Mouse (Mus musculus) kidney, embryonic 15.5 days (tissue): ENCODE measurements around the gene Fth1. TPM values are rescaled to one million over a fixed set of nuclear protein-coding genes. Genes with fewer than 3 reads are reported as not detected.

Experiments
- ATAC-seq: fragments of 200-750 bp; cut with Nextera tagmentation; replicated peaks from 2 replicates; pipeline ENCODE4 v1.8.0; 2017; ENCODE audit warnings: moderate TSS enrichment; ENCODE audit not compliant: low FRiP score
- H3K27ac ChIP-seq: fragments of 300-500 bp; sonication (generic); 2 replicates; pipeline ENCODE4 v1.5.1; 2015; ENCODE audit warnings: mild to moderate bottlenecking, inconsistent platforms
- H3K27me3 ChIP-seq: fragments of 300-500 bp; sonication (generic); 2 replicates; pipeline ENCODE4 v1.6.1; 2015; ENCODE audit warnings: inconsistent platforms
- H3K36me3 ChIP-seq: fragments of 300-500 bp; sonication (generic); 2 replicates; pipeline ENCODE4 v1.6.1; 2015; ENCODE audit warnings: inconsistent platforms
- H3K4me1 ChIP-seq: fragments of 300-500 bp; sonication (generic); 2 replicates; pipeline ENCODE4 v1.6.1; 2015; ENCODE audit warnings: inconsistent platforms
- H3K4me2 ChIP-seq: fragments of 300-500 bp; sonication (generic); 2 replicates; pipeline ENCODE4 v1.6.1; 2015; ENCODE audit warnings: moderate library complexity, mild to moderate bottlenecking, inconsistent platforms
- H3K4me3 ChIP-seq: fragments of 300-500 bp; sonication (generic); replicated peaks from 2 replicates; pipeline ENCODE4 v1.5.1; 2015; ENCODE audit warnings: mild to moderate bottlenecking, inconsistent platforms
- H3K9ac ChIP-seq: fragments of 300-500 bp; sonication (generic); 2 replicates; pipeline ENCODE4 v1.6.1; 2015; ENCODE audit warnings: mild to moderate bottlenecking, inconsistent platforms
- H3K9me3 ChIP-seq: fragments of 300-500 bp; sonication (generic); replicated peaks from 2 replicates; pipeline ENCODE4 v1.6.1; 2016; ENCODE audit warnings: inconsistent platforms
- WGBS: fragments of 180-500 bp; shearing (Covaris S2); methylation state at CpG from one replicate; pipeline ENCODE4 v1.1.7; 2015; ENCODE audit warnings: mixed read lengths; 5-methylcytosine and 5-hydroxymethylcytosine counted together
- polyA plus RNA-seq: library from polyadenylated mRNA; unstranded; fragments of >200 nt; fragmentation: Nextera tagmentation; extraction: Ambion mirVana; gene quantifications from 2 replicates; pipeline ENCODE4 v1.2.1, GENCODE M21; 2015

Gene Fth1
- polyA plus RNA-seq, 1 experiment from 2014 or later = 1,598 TPM

- no peaks in the 10 kb centered on the region for H3K27me3 ChIP-seq
- no peaks in the 10 kb centered on the region for H3K9me3 ChIP-seq
- peak overlapping the region; percentile 68 for H3K4me3 ChIP-seq
- H3K4me1 ChIP-seq = peaks cover 70% of the 10 kb centered on the region
- peak; percentile 95 for ATAC-seq
- WGBS = 7% methylated on average over 44 of the region's 44 CpGs
- H3K4me2 ChIP-seq = peak overlapping the region; percentile 96
- no peaks in the 10 kb centered on the region for H3K36me3 ChIP-seq
- H3K27ac ChIP-seq = peak overlapping the region; percentile 79
- H3K9ac ChIP-seq = peak overlapping the region; percentile 78
Measured at GRCm38 (mm10) chr19:10017637-10018526, 37.5 kb downstream of the Fth1 start.

- Histone ChIP-seq H3K27ac (peak overlapping the region; percentile 79), H3K9me3 (no peaks in the 10 kb centered on the region), H3K4me2 (peak overlapping the region; percentile 96), H3K9ac (peak overlapping the region; percentile 78), H3K4me1 (peaks cover 70% of the 10 kb centered on the region), H3K27me3 (no peaks in the 10 kb centered on the region), H3K4me3 (peak overlapping the region; percentile 68), H3K36me3 (no peaks in the 10 kb centered on the region)
- no peak for ATAC-seq
- 3% methylated on average over 3 of the region's 3 CpGs for WGBS
Measured at GRCm38 (mm10) chr19:10018527-10018818, 38.1 kb downstream of the Fth1 start.

- H3K36me3 ChIP-seq = no peaks in the 10 kb centered on the region
Measured at GRCm38 (mm10) chr19:10019214-10019760, 38.9 kb downstream of the Fth1 start.

GRCm38 (mm10) chr19:10021981-10022380 is 41.6 kb downstream of the Fth1 start:
- peak overlapping the region; percentile 6; the same call in 1 of the 2 replicates for H3K4me2 ChIP-seq
- no peak overlapping the region for H3K4me3 ChIP-seq
- H3K9ac ChIP-seq = no peak overlapping the region
- ATAC-seq = no peak
- H3K36me3 ChIP-seq = peaks cover 2% of the 10 kb centered on the region; the same call in 1 of the 2 replicates
- no peaks in the 10 kb centered on the region for H3K27me3 ChIP-seq
- no peaks in the 10 kb centered on the region for H3K9me3 ChIP-seq
- H3K4me1 ChIP-seq = peaks cover 75% of the 10 kb centered on the region
- H3K27ac ChIP-seq = peak overlapping the region; percentile 84; the same call in 1 of the 2 replicates
- WGBS = 79% methylated on average over 2 of the region's 2 CpGs

More at GRCm38 (mm10) chr19:10019214-10019760, 38.9 kb downstream of the Fth1 start:
- peak overlapping the region; percentile 96 for H3K4me2 ChIP-seq
- ATAC-seq = no peak
- H3K4me1 ChIP-seq = peaks cover 68% of the 10 kb centered on the region
- H3K27ac ChIP-seq = no peak overlapping the region
- peak overlapping the region; percentile 68 for H3K4me3 ChIP-seq
- no peaks in the 10 kb centered on the region for H3K9me3 ChIP-seq
- 56% methylated on average over 4 of the region's 4 CpGs for WGBS
- no peaks in the 10 kb centered on the region for H3K27me3 ChIP-seq
- peak overlapping the region; percentile 78; the same call in 1 of the 2 replicates for H3K9ac ChIP-seq

DNA sequence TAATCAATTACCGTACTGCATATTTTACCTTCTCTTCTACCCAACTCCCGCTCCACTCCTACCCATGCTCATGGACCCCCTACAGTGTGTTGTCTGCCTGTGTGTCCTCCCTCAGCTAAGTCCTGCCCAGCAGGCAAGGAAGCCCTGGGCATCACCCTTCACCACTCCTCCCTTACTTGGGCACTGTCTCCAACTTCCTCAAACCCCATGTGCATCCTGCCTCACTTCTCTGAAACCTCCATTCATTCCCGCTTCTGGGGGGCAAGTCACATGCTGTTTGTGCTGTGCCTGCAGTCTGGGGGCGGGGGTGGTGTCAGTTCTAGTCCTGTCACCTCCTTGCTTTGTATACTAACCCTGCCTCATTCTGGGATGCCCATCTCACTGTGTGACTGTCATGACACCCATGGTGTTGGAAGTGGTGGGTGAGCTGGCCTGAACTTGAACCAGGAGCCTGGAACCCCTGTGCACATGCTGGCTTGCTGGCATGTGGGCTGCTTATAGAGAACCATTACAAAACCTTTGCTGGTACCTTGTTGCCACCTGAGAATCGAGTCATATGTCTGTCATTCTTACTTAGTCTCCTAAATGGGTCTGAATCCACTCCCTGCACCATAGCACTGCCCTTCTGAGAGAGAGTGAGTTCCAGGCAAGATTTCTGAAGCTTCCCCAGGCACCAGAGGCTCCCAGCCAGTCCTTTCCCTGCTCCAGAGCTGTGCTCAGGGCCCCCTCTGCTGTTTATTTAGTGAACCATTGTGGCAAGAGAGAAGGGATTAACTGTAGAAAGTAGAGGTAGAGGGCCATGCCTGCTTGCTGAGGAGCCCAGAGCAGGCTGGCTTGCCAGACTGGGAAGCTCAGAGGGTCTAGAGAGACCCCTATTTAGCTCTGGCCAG is 42.3 kb downstream of the Fth1 start:
- 73% methylated on average over 5 of the region's 5 CpGs for WGBS
- peak overlapping the region; percentile 84 for H3K27ac ChIP-seq
- H3K4me1 ChIP-seq = peaks cover 72% of the 10 kb centered on the region
- H3K4me3 ChIP-seq = no peak overlapping the region
- H3K9ac ChIP-seq = 0 out of 2 replicates have a peak overlapping the region, but pooled peaks have one; percentile 10
- peaks cover 9% of the 10 kb centered on the region for H3K36me3 ChIP-seq
- H3K9me3 ChIP-seq = no peaks in the 10 kb centered on the region
- no peaks in the 10 kb centered on the region for H3K27me3 ChIP-seq
- H3K4me2 ChIP-seq = peak overlapping the region; percentile 6; the same call in 1 of the 2 replicates
- peak; percentile 9; the same call in 1 of the 2 replicates for ATAC-seq

DNA sequence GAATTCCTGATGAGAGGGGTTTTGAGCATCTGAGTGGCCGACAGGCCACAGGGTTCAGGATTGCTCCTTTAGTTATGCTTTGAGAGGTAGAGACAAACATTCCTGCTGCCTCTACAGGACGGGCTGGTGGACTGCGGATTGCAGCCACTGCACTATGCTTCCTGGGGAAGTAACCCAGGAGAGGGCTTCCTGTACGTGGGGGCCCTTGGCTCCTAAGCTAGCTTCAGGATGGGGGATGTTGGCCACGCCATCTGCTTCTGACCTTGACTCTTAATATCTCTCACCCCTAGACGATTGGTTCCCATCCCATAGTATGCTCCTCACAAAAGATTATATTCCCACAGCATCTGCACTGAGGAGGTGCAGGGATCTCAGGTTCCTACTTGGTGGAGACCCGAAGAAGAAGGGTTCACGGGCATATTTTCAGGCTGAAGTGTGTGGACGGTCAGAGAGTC is 42.9 kb downstream of the Fth1 start:
- Histone ChIP-seq H3K9ac (0 out of 2 replicates have a peak overlapping the region, but pooled peaks have one; percentile 10), H3K9me3 (no peaks in the 10 kb centered on the region), H3K4me3 (no peak overlapping the region), H3K36me3 (peaks cover 15% of the 10 kb centered on the region), H3K4me1 (peaks cover 65% of the 10 kb centered on the region), H3K27me3 (no peaks in the 10 kb centered on the region), H3K4me2 (no peak overlapping the region), H3K27ac (peak overlapping the region; percentile 84)
- peak; percentile 12; the same call in 1 of the 2 replicates for ATAC-seq
- WGBS = 58% methylated on average over 9 of the region's 9 CpGs

DNA sequence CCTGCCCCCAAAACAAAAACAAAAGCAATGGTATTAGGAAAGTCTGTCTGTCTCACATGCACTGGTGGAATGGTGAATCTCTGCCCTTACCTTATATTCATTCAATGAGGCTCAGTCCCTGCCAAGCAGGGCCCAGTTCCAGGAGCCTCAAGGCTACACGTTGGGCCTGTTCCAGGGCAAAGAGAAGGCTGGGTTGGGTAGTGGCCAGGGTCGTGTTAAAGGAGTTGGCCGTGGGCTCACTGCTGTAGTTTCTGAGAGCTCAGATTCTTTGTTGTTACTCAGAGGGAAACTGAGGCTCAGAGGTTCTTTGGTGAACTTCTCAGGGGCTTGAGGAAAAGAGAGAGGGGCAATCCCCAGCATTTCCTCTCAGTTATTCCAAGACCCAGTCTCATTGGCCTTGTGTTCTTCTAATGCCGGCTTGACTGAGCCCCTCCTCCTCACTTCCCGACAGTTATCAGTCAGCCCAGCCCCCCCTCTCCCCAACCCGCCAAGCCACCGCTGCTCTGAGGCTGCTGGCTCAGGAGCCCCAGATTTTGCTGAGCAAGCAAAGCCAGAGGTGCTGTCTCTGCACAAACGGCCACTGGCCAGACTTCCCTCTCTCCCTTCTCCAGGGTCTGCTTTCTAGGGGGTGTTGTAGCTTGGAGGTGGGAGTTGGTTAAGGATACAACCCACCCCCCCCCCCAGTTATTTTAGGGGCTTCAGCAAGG is 44.9 kb downstream of the Fth1 start:
- peaks cover 47% of the 10 kb centered on the region for H3K4me1 ChIP-seq
- no peaks in the 10 kb centered on the region for H3K9me3 ChIP-seq
- peak overlapping the region; percentile 82 for H3K27ac ChIP-seq
- H3K9ac ChIP-seq = no peak overlapping the region
- H3K4me2 ChIP-seq = peak overlapping the region; percentile 6; the same call in 1 of the 2 replicates
- H3K4me3 ChIP-seq = no peak overlapping the region
- peaks cover 31% of the 10 kb centered on the region for H3K36me3 ChIP-seq
- peak; percentile 50 for ATAC-seq
- WGBS = 17% methylated on average over 8 of the region's 8 CpGs
- H3K27me3 ChIP-seq = no peaks in the 10 kb centered on the region

- H3K4me3 ChIP-seq = no peak overlapping the region
- no peak overlapping the region for H3K27ac ChIP-seq
- no peaks in the 10 kb centered on the region for H3K27me3 ChIP-seq
- peaks cover 35% of the 10 kb centered on the region for H3K36me3 ChIP-seq
- H3K4me1 ChIP-seq = peaks cover 15% of the 10 kb centered on the region
- H3K9ac ChIP-seq = no peak overlapping the region
- 79% methylated on average over 2 of the region's 2 CpGs for WGBS
- no peak for ATAC-seq
- no peak overlapping the region for H3K4me2 ChIP-seq
- H3K9me3 ChIP-seq = no peaks in the 10 kb centered on the region
Measured at GRCm38 (mm10) chr19:10029746-10030145, 49.3 kb downstream of the Fth1 start.

DNA sequence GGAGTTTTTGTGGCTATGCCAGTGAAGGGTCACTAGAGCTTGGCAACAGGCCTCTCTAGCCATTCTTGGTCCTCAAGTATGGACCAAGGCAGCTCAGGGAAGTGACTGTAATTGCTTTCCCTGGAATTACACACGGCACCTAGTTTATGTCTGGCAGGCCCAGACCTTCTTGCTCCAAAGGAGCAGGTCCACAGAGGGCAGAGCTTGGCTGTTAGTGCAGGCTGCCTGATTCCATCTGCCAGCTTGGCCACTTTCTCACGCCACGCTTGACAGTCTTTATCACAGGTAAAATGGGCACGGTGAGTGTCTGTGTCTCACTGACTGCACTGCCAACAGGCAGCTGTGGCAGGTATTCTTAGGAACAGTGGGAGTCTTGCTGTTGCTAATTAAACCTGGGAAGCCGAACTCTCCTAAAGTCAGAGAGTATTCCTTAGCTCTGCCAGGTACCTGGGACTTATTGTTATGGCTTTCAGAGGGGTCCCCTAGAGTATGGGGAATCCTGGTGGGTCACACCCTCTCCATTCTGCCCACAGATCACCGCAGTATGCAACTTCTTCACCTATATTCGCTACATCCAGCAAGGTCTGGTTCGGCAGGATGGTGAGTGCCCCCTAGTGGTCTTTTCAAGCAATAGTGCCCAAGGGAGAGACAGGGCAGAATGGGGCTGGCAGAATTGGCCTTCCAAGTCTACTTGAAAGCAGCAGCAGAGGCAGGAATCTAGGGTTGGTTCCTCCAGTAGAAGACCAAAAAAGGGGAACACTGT is 53.0 kb downstream of the Fth1 start:
- Histone ChIP-seq H3K4me1 (peaks cover 16% of the 10 kb centered on the region), H3K36me3 (peaks cover 19% of the 10 kb centered on the region), H3K4me3 (no peak overlapping the region), H3K27me3 (no peaks in the 10 kb centered on the region), H3K4me2 (no peak overlapping the region), H3K27ac (no peak overlapping the region), H3K9me3 (no peaks in the 10 kb centered on the region), H3K9ac (no peak overlapping the region)
- 44% methylated on average over 8 of the region's 8 CpGs for WGBS
- no peak for ATAC-seq

GRCm38 (mm10) chr19:10034356-10034755 is 54.0 kb downstream of the Fth1 start:
- Histone ChIP-seq H3K27me3 (no peaks in the 10 kb centered on the region), H3K4me3 (no peak overlapping the region), H3K9me3 (no peaks in the 10 kb centered on the region), H3K27ac (no peak overlapping the region), H3K9ac (no peak overlapping the region), H3K36me3 (peaks cover 12% of the 10 kb centered on the region; the same call in 1 of the 2 replicates), H3K4me1 (peaks cover 26% of the 10 kb centered on the region), H3K4me2 (no peak overlapping the region)
- no peak for ATAC-seq
- WGBS = 80% methylated on average over 5 of the region's 5 CpGs
